In genomic region chr7:102233059-102233458, GRCm38 (mm10) we compare ENCODE assay signal across 27 mouse cellular contexts. TPM values are rescaled to one million over a fixed set of nuclear protein-coding genes. Genes with fewer than 3 reads are reported as not detected.
DNase-seq lines count a peak whose midpoint lies in the region; ATAC-seq and TF ChIP-seq lines count a peak whose summit lies in the region.
"Had no signal": no experiment of that assay in that cellular context is flagged by ENCODE, and none has a peak within 500 bp of the region (broad histone marks: within the 10 kb centered on the region; RNA-seq: fewer than 3 reads in every experiment).

No protein-coding gene starts in this region.

- no peak overlapping the region for H3K9ac ChIP-seq in midbrain, embryonic 13.5 days (replicated peaks)
- H3K9ac ChIP-seq in midbrain, postnatal 0 days (replicated peaks; ENCODE audit: low read length, poor library complexity, severe bottlenecking), result no peak overlapping the region
- no peak overlapping the region for H3K9ac ChIP-seq in forebrain, embryonic 12.5 days
- H3K9ac ChIP-seq in heart, adult 2 months (ENCODE audit: low read depth, low read length), result no peak overlapping the region
- H3K9ac ChIP-seq: embryonic facial prominence, embryonic 13.5 days; embryonic facial prominence, embryonic 15.5 days; forebrain, embryonic 13.5 days; forebrain, embryonic 15.5 days; forebrain, postnatal 0 days had no signal

- H3K27ac ChIP-seq in midbrain, embryonic 13.5 days, result no peak overlapping the region
- no peak overlapping the region for H3K27ac ChIP-seq in midbrain, postnatal 0 days (ENCODE audit: low read depth, low read length)
- H3K27ac ChIP-seq in bone marrow macrophage, adult 2 months (ENCODE audit: insufficient read depth, low read depth, low read length), result 0 out of 2 replicates have a peak overlapping the region, but pooled peaks have one; percentile 19
- no peak overlapping the region for H3K27ac ChIP-seq in forebrain, embryonic 12.5 days
- no peak overlapping the region for H3K27ac ChIP-seq in heart, adult 2 months
- H3K27ac ChIP-seq: embryonic facial prominence, embryonic 13.5 days; embryonic facial prominence, embryonic 15.5 days; forebrain, embryonic 10.5 days; forebrain, embryonic 13.5 days; forebrain, embryonic 15.5 days had no signal

- no peaks in the 10 kb centered on the region for H3K4me1 ChIP-seq in midbrain, embryonic 13.5 days (replicated peaks)
- H3K4me1 ChIP-seq in midbrain, postnatal 0 days (ENCODE audit: insufficient read depth, low read length), result no peaks in the 10 kb centered on the region
- peaks cover 61% of the 10 kb centered on the region for H3K4me1 ChIP-seq in bone marrow macrophage, adult 2 months (ENCODE audit: control insufficient read depth, insufficient read depth, low read length)
- no peaks in the 10 kb centered on the region for H3K4me1 ChIP-seq in forebrain, embryonic 12.5 days
- no peaks in the 10 kb centered on the region for H3K4me1 ChIP-seq in heart, adult 2 months (ENCODE audit: control insufficient read depth, insufficient read depth, low read length)
- H3K4me1 ChIP-seq: embryonic facial prominence, embryonic 13.5 days; embryonic facial prominence, embryonic 15.5 days; forebrain, embryonic 13.5 days; forebrain, embryonic 15.5 days had no signal

- no peak for TF ChIP-seq EP300 in heart, adult 2 months (IDR thresholded peaks at IDR 0.05; ENCODE audit: insufficient read depth, low read depth, low read length)

- H3K9me3 ChIP-seq in midbrain, embryonic 13.5 days, result no peaks in the 10 kb centered on the region
- H3K9me3 ChIP-seq in midbrain, postnatal 0 days (ENCODE audit: low read length), result no peaks in the 10 kb centered on the region
- no peaks in the 10 kb centered on the region for H3K9me3 ChIP-seq in forebrain, embryonic 12.5 days
- H3K9me3 ChIP-seq: embryonic facial prominence, embryonic 13.5 days; embryonic facial prominence, embryonic 15.5 days; forebrain, embryonic 13.5 days; forebrain, embryonic 15.5 days had no signal

- intact Hi-C loops in heart, adult 2 months (cut with DNase I), result no loop called here

- H3K36me3 ChIP-seq in midbrain, embryonic 13.5 days, result peaks cover 36% of the 10 kb centered on the region
- peaks cover 12% of the 10 kb centered on the region for H3K36me3 ChIP-seq in midbrain, postnatal 0 days (ENCODE audit: insufficient read depth, low read length)
- H3K36me3 ChIP-seq in forebrain, embryonic 12.5 days (replicated peaks), result peaks cover 44% of the 10 kb centered on the region
- no peaks in the 10 kb centered on the region for H3K36me3 ChIP-seq in heart, adult 2 months (ENCODE audit: control insufficient read depth, insufficient read depth, low read length)

- no peaks in the 10 kb centered on the region for H3K79me2 ChIP-seq in heart, adult 2 months (replicated peaks; ENCODE audit: control insufficient read depth, insufficient read depth, low read length)

- DNase-seq in midbrain, postnatal 0 days (ENCODE audit: low spot score), result no peak
- DNase-seq in heart, adult 2 months, result no peak
- DNase-seq in layer of hippocampus, adult 11-12 months (ENCODE audit: low spot score), result no peak
- DNase-seq: adrenal gland, postnatal 10 days; adrenal gland, postnatal 25 days; B cell, adult 2 months; cerebellum, adult 11 months; cerebellum, adult 18-20 months; cerebellum, adult 8-10 months; cerebellum, adult 9-11 months; cerebellum, postnatal 14 days; cerebellum, postnatal 36 days; embryo, embryonic 11 days; forebrain, postnatal 0 days had no signal

- H3K27me3 ChIP-seq in midbrain, embryonic 13.5 days, result no peaks in the 10 kb centered on the region
- no peaks in the 10 kb centered on the region for H3K27me3 ChIP-seq in midbrain, postnatal 0 days (ENCODE audit: insufficient read depth, low read length)
- H3K27me3 ChIP-seq in forebrain, embryonic 12.5 days, result no peaks in the 10 kb centered on the region
- H3K27me3 ChIP-seq in heart, adult 2 months (ENCODE audit: control insufficient read depth, insufficient read depth, low read length), result no peaks in the 10 kb centered on the region
- H3K27me3 ChIP-seq: embryonic facial prominence, embryonic 13.5 days; embryonic facial prominence, embryonic 15.5 days; forebrain, embryonic 13.5 days; forebrain, embryonic 15.5 days; Patski had no signal

- no peak for TF ChIP-seq POLR2A in bone marrow macrophage, adult 2 months (IDR thresholded peaks at IDR 0.05; ENCODE audit: borderline replicate concordance, low read depth, low read length)
- TF ChIP-seq POLR2A in heart, adult 2 months (IDR thresholded peaks at IDR 0.05; ENCODE audit: insufficient read depth, low read depth, low read length), result no peak

- ATAC-seq in midbrain, embryonic 13.5 days, result peak; percentile 55; the same call in 1 of the 2 replicates
- no peak for ATAC-seq in midbrain, postnatal 0 days (ENCODE audit: low FRiP score)
- ATAC-seq in megakaryocyte progenitor cell, adult 5-6 weeks (replicated peaks; ENCODE audit: poor library complexity), result peak; percentile 53
- ATAC-seq in forebrain, embryonic 12.5 days (ENCODE audit: low FRiP score), result no peak
- ATAC-seq: activated CD4-positive, CD25-positive, alpha-beta regulatory T cell, adult 4 months; CD4-positive, CD25-positive, alpha-beta regulatory T cell, adult 4 months; forebrain, embryonic 13.5 days; forebrain, embryonic 15.5 days; forebrain, postnatal 0 days; Patski had no signal

- WGBS in midbrain, embryonic 13.5 days, result 76% methylated on average over 4 of the region's 4 CpGs
- WGBS in midbrain, postnatal 0 days, result 59% methylated on average over 4 of the region's 4 CpGs
- WGBS in forebrain, embryonic 12.5 days, result 80% methylated on average over 4 of the region's 4 CpGs
- 74% methylated on average over 4 of the region's 4 CpGs for WGBS in heart, adult 2 months

- no peak overlapping the region for H3K4me2 ChIP-seq in midbrain, embryonic 13.5 days (replicated peaks)
- H3K4me2 ChIP-seq in midbrain, postnatal 0 days (ENCODE audit: low read depth, low read length, poor library complexity, severe bottlenecking), result no peak overlapping the region
- H3K4me2 ChIP-seq in forebrain, embryonic 12.5 days, result no peak overlapping the region
- H3K4me2 ChIP-seq: embryonic facial prominence, embryonic 13.5 days; embryonic facial prominence, embryonic 15.5 days; forebrain, embryonic 13.5 days; forebrain, embryonic 15.5 days had no signal

- no peak overlapping the region for H3K4me3 ChIP-seq in midbrain, embryonic 13.5 days (replicated peaks)
- H3K4me3 ChIP-seq in midbrain, postnatal 0 days (ENCODE audit: low read depth, low read length), result no peak overlapping the region
- H3K4me3 ChIP-seq in bone marrow macrophage, adult 2 months (ENCODE audit: insufficient read depth, low read length), result no peak overlapping the region
- no peak overlapping the region for H3K4me3 ChIP-seq in forebrain, embryonic 12.5 days (replicated peaks)
- no peak overlapping the region for H3K4me3 ChIP-seq in heart, adult 2 months
- H3K4me3 ChIP-seq: embryonic facial prominence, embryonic 13.5 days; embryonic facial prominence, embryonic 15.5 days; erythroblast, embryonic 14.5 days; forebrain, embryonic 10.5 days; forebrain, embryonic 13.5 days; forebrain, embryonic 15.5 days had no signal

- TF ChIP-seq CTCF in midbrain, postnatal 0 days (IDR thresholded peaks at IDR 0.05), result no peak
- no peak for TF ChIP-seq CTCF in bone marrow macrophage, adult 2 months (IDR thresholded peaks at IDR 0.05; ENCODE audit: low read depth, low read length)
- TF ChIP-seq CTCF in heart, adult 2 months (IDR thresholded peaks at IDR 0.05), result no peak

RNA-seq across cellular contexts. Expression of gene Rhog, which starts 22.8 kb away (rescaled TPM):
- 14.4 and 17.6 TPM in 2 replicates for polyA plus RNA-seq in midbrain, embryonic 13.5 days (2015; fragmentation: Nextera tagmentation; extraction: Ambion mirVana)
- total RNA-seq in midbrain, postnatal 0 days (2014; rRNA removed), result 11.0 and 11.3 TPM in 2 replicates
- polyA plus RNA-seq in midbrain, postnatal 0 days (2015; fragmentation: Nextera tagmentation; extraction: Ambion mirVana), result 15.8 and 17.2 TPM in 2 replicates
- polyA plus RNA-seq in bone marrow macrophage, adult 2 months (2012; ENCODE audit: insufficient read depth, insufficient read length, missing spikeins), result 537 and 572 TPM in 2 replicates
- 208 and 213 TPM in 2 replicates for total RNA-seq in megakaryocyte progenitor cell, adult 5-6 weeks (2015)
- total RNA-seq in megakaryocyte progenitor cell, adult 5-6 weeks (2017), result 44.7 and 47.3 TPM in 2 replicates
- 21.7 and 25.1 TPM in 2 replicates for polyA plus RNA-seq in forebrain, embryonic 12.5 days (2016; fragmentation: Nextera tagmentation; extraction: Ambion mirVana)
- total RNA-seq in heart, adult 2 months (2021), result 10 to 100 TPM; 22.4 to 26.3 TPM
- polyA plus RNA-seq in heart, adult 2 months (2012; rRNA removed), result 22.5 and 34.2 TPM in 2 replicates

RNA-seq across cellular contexts. Expression of gene Pgap2, which starts 23.1 kb away (rescaled TPM):
- polyA plus RNA-seq in midbrain, embryonic 13.5 days (2015; fragmentation: Nextera tagmentation; extraction: Ambion mirVana), result 50.1 and 51.6 TPM in 2 replicates
- 56.6 TPM in 2 replicates for total RNA-seq in midbrain, postnatal 0 days (2014; rRNA removed)
- 51.7 and 54.9 TPM in 2 replicates for polyA plus RNA-seq in midbrain, postnatal 0 days (2015; fragmentation: Nextera tagmentation; extraction: Ambion mirVana)
- polyA plus RNA-seq in bone marrow macrophage, adult 2 months (2012; ENCODE audit: insufficient read depth, insufficient read length, missing spikeins), result 103 and 110 TPM in 2 replicates
- 71.9 and 80.7 TPM in 2 replicates for total RNA-seq in megakaryocyte progenitor cell, adult 5-6 weeks (2015)
- total RNA-seq in megakaryocyte progenitor cell, adult 5-6 weeks (2017), result 30.6 and 32.9 TPM in 2 replicates
- polyA plus RNA-seq in forebrain, embryonic 12.5 days (2016; fragmentation: Nextera tagmentation; extraction: Ambion mirVana), result 54.3 and 59.2 TPM in 2 replicates
- 10 to 100 TPM; 59.7 to 65.4 TPM for total RNA-seq in heart, adult 2 months (2021)
- polyA plus RNA-seq in heart, adult 2 months (2012; rRNA removed), result 111 and 124 TPM in 2 replicates

RNA-seq across cellular contexts. Expression of gene Nup98, which starts 23.1 kb away (rescaled TPM):
- 27.2 and 27.4 TPM in 2 replicates for polyA plus RNA-seq in midbrain, embryonic 13.5 days (2015; fragmentation: Nextera tagmentation; extraction: Ambion mirVana)
- 36.3 and 39.5 TPM in 2 replicates for total RNA-seq in midbrain, postnatal 0 days (2014; rRNA removed)
- 10.0 and 10.2 TPM in 2 replicates for polyA plus RNA-seq in midbrain, postnatal 0 days (2015; fragmentation: Nextera tagmentation; extraction: Ambion mirVana)
- 33.3 and 36.9 TPM in 2 replicates for polyA plus RNA-seq in bone marrow macrophage, adult 2 months (2012; ENCODE audit: insufficient read depth, insufficient read length, missing spikeins)
- 75.3 TPM in 2 replicates for total RNA-seq in megakaryocyte progenitor cell, adult 5-6 weeks (2015)
- 41.3 and 46.1 TPM in 2 replicates for total RNA-seq in megakaryocyte progenitor cell, adult 5-6 weeks (2017)
- 45.2 and 46.8 TPM in 2 replicates for polyA plus RNA-seq in forebrain, embryonic 12.5 days (2016; fragmentation: Nextera tagmentation; extraction: Ambion mirVana)
- 10 to 100 TPM; 31.9 to 32.9 TPM for total RNA-seq in heart, adult 2 months (2021)
- 9.9 and 15.6 TPM in 2 replicates for polyA plus RNA-seq in heart, adult 2 months (2012; rRNA removed)

RNA-seq across cellular contexts. Expression of gene Stim1, which starts 34.5 kb away (rescaled TPM):
- polyA plus RNA-seq in midbrain, embryonic 13.5 days (2015; fragmentation: Nextera tagmentation; extraction: Ambion mirVana), result 8.1 and 8.5 TPM in 2 replicates
- total RNA-seq in midbrain, postnatal 0 days (2014; rRNA removed), result 26.6 and 30.7 TPM in 2 replicates
- 15.4 and 17.1 TPM in 2 replicates for polyA plus RNA-seq in midbrain, postnatal 0 days (2015; fragmentation: Nextera tagmentation; extraction: Ambion mirVana)
- 43.4 and 50.2 TPM in 2 replicates for polyA plus RNA-seq in bone marrow macrophage, adult 2 months (2012; ENCODE audit: insufficient read depth, insufficient read length, missing spikeins)
- 22.4 and 23.5 TPM in 2 replicates for total RNA-seq in megakaryocyte progenitor cell, adult 5-6 weeks (2015)
- total RNA-seq in megakaryocyte progenitor cell, adult 5-6 weeks (2017), result 33.5 and 36.4 TPM in 2 replicates
- polyA plus RNA-seq in forebrain, embryonic 12.5 days (2016; fragmentation: Nextera tagmentation; extraction: Ambion mirVana), result 11.6 and 11.7 TPM in 2 replicates
- total RNA-seq in heart, adult 2 months (2021), result 10 to 100 TPM; 23.9 to 24.1 TPM
- 22.8 and 26.8 TPM in 2 replicates for polyA plus RNA-seq in heart, adult 2 months (2012; rRNA removed)

Comparison
In these comparisons a context has a peak if more than half of its experiments do, and no peak if none do; other contexts are left out.
1. ATAC-seq: peak in midbrain, embryonic 13.5 days (single experiment) and megakaryocyte progenitor cell, adult 5-6 weeks (single experiment); none in midbrain, postnatal 0 days (single experiment) and forebrain, embryonic 12.5 days (single experiment).
2. RNA of gene Rhog, which starts 22.8 kb away (polyA plus RNA-seq): 537 to 572 TPM in bone marrow macrophage, adult 2 months; 22.5 to 34.2 TPM in heart, adult 2 months, 21.7 to 25.1 TPM in forebrain, embryonic 12.5 days, 14.4 to 17.6 TPM in midbrain, embryonic 13.5 days and 15.8 to 17.2 TPM in midbrain, postnatal 0 days; every median in the first group is over 10 times any median in the second.